Mouse (Mus musculus): Measurements from ENCODE around the gene Dnah8.

Gene Dnah8

DNA sequence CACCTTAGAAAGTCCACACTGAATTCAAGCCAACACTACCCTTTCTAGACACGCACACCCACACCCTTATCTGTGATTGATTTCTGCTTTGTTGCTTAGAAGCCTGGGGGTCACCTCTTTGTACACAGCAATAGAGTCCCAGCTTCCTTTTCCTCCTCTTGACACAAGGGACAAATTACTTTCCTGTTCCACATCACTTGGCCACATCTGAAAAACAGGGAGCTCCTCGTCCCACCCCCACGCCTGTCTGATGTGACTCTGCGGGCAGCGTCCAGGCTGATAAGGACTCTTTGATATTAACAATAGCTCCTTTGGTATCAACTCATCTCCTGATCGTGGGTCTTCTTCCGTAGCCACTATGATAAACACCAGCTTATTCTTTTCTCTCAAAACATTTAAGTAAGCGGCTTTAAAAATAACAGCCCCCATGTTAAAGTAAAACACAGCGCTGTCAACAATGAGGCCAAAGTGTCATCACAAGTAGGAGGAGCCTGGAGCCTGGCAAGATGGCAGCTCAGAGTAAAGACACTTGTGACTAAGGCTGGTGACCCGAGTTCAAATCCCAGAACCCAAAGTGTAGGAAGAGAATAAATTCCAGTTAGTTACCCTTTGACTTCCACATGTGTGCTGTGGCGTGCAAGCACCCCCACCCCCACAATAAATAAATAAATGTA lies 234.6 kb downstream of the Dnah8 start:
- in situ Hi-C loops (cut with MboI; ENCODE audit: low sequenced_read_pairs) = no loop called here

DNA sequence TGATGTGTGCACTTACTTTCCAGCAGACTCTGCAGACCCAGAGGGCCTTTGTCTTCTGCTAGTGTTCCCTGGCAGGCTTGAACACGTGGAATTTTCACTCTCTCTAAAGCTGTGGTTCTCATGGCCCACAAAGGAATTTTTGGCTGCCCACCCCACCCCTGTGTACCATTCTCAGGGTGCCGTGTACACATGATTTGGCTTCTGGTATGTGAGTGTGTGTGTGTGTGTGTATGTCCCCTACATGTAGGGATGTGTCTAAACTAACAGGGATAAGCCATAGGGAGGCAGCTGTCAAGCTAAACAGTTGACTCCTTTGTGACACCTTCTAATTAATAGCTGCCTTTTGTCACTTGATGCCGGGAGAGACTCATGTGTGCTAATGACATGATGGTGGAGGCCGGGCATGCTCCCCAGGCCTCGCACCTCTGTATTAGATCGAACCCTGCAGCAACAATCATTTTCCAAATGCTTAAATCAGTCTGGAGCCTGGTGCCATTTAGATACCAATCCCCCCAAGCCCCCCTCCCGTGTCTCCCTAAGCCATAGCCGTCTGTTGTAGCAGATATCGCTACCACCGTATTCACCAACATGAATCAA lies 235.9 kb downstream of the Dnah8 start:
- in situ Hi-C loops (cut with MboI; ENCODE audit: low sequenced_read_pairs) = no loop called here

DNA sequence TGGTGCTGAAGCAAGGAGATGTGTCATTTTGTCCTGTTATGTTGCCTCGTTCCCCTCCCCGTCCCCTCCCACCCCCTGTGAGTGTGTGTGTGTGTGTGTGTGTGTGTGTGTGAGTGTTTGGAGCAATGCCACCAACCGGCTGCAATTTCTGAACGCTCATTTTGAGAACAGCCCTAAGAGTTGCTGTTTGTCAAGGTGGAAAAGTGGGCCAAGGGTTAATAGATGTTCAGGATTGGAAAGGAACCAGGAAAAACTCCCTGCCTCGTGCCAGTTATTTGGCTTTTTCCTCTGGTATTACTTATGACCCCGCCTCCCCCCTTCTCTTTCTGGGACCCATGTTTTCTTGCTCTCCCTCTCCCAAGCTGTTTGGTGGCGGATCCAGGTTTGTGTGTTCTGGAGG lies 236.5 kb downstream of the Dnah8 start:
- in situ Hi-C loops (cut with MboI; ENCODE audit: low sequenced_read_pairs) = no loop called here

DNA sequence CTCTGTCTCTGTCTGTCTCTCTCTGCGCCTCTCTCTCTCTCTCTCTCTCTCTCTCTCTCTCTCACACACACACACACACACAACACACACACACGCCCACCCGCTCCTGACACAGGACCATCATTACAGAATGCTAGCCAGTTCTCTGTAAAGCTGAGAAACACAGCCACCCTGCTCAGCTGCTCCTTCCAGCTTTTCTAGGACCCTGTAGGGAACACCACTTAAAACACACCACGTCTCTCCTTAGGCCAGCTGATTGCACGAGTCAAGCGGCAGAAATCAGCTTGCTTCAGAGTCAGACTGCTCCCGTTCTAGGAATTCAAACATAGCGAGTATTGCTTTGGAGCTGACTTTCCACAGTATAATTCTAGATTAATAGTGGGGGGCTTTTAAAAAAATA lies 242.1 kb downstream of the Dnah8 start:
- in situ Hi-C loops (cut with MboI; ENCODE audit: low sequenced_read_pairs) = no loop called here

DNA sequence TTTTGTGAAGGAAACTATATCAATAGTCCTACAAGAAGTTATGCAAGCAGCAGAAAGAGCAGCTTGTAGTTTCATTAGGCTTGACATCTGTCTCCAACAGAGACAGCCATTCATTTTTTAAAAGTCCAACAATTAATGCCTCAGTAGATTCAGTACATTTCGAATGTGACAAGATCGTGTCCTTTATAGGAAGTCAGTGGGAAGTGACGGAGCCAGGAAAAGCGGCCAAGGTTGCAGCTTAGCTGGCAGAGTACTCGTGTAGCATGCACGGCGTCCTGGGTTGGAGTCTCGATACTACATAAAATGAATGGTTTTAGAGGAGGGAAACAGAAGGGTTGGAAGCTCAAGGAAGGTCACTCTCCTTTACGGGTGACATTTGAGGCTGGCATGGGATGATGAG lies 242.8 kb downstream of the Dnah8 start:
- in situ Hi-C loops (cut with MboI; ENCODE audit: low sequenced_read_pairs) = no loop called here

DNA sequence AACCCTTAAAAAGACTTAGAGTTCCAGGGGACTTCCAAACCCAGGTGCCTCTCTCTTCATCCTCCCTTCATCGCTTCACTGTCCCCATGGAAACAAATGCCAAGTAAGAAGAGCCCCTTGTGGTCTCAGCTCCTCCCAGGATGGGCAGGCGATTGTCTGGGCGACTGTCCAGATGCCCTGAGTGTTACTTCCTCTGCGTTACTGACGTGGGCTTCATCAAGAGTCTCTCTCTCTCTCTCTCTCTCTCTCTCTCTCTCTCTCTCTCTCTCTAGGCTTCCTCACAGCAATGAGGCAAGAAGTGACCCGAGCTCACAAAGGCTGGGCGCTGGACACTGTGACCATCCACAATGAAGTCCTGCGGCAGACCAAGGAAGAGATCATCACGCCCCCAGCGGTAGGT lies 246.9 kb downstream of the Dnah8 start:
- in situ Hi-C loops (cut with MboI; ENCODE audit: low sequenced_read_pairs) = no loop called here

DNA sequence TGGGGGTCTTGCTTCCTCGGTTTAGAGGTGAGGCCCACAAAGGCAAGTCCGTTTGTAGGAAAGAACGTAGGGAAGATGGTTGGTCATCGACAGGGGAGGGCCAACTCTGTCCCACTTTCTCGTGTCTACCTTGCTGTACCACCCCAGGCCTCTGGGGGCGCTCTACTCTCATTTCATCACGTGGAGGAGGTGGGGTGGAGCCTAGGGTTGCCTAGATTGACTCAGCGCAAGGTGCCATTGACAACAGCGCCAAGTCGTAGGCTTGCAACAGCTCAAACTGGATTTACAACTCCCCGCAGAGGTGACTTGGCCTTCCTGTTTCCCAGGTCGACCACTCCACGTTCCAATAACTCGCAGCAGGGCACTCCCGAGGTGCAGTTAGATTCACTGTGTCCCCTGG lies 250.1 kb downstream of the Dnah8 start:
- in situ Hi-C loops (cut with MboI; ENCODE audit: low sequenced_read_pairs) = no loop called here

DNA sequence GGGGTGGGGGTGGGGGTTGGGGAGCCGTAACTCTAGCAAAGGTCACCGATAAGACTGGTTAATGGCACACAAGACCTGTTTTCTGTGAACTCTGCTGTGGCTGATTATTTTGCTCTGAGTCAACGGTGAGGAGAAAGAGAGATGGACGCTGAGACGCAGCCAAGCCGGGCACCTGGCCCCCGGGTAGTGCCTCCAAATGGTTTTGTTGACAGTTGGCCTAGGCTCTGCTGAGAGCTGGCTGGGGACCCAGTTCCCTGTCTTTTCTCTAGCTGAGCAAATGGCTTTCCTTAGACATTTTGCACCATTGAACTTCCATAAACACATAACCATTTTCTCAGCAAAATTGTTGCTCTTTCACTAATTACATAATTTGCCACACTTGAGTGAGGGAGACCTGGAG lies 253.3 kb downstream of the Dnah8 start:
- in situ Hi-C loops (cut with MboI; ENCODE audit: low sequenced_read_pairs) = no loop called here

DNA sequence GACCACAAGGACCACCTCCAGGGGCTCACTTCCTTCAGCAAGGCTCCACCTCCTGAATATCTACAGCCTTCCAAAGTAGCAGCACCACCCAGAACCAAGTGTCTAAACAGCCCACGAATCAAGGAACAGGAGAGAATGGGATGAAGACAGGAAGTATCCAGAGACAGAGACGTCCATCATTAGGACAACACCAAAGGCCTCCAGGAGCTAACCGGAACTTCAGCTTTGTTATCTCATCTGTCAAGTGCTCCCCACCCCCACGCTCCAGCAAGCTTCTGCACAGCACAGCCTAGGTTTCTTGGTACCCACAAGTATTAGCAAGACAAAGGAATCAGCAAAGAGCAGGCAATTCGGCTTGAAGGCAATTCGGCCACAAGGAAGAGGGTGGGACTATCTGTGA lies 254.5 kb downstream of the Dnah8 start:
- in situ Hi-C loops (cut with MboI; ENCODE audit: low sequenced_read_pairs) = no loop called here

DNA sequence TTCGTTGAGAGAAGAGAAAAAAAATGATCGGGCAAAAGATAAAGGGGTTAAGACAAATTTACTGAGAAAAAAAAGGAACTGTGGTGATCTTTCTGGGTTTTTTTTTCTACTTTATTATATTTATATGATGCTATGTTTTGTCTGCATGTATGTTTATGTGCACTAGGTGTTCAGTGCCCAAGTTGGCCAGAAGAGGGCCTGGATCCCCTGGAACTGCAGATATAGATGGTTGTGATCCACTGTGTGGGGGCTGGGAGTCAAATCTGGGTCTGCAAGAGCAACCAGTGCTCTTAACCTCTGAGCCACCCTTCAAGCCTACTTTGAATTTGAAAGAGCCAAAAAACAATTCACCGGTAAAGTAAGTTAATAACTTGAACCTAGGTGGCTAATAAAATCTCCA lies 256.2 kb downstream of the Dnah8 start:
- in situ Hi-C loops (cut with MboI; ENCODE audit: low sequenced_read_pairs) = no loop called here

DNA sequence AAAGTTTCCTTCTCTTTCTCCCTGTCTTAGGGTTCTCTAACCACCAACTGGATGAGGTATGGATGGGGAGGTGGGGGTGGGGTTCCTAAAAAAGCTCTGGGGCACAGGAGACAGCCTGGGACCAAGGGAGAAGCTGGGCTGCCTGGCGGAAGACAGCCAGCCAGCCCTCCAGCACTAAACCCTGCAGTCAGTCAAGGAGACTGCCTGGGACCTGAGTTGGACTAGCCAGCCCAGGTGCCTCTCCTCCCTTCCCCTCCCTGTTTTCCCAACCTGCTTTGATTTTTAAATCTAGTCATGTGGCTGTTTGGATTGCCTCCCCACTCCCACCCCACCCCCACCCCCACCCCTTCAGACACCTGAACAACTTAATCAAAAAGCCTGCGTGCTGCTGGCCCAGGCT lies 256.8 kb downstream of the Dnah8 start:
- in situ Hi-C loops (cut with MboI; ENCODE audit: low sequenced_read_pairs) = no loop called here

DNA sequence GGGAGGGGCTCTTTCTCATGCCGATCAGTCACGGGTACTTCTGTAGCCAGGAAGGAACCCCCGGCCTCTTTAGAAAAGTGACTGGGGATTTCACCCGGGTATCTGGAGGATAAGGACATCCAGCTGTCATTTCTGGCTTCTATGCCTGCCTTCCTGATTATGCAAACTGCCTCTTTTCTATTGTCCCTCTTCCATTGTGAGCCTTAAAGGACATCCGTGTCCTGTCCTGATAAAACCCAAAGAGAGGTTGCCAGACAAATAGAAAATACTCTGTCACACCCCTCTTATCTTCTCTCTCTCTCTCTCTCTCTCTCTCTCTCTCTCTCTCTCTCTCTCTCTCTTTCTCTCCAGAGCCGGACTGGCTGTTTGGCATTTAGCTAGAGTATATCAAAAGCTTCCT lies 258.1 kb downstream of the Dnah8 start:
- in situ Hi-C loops (cut with MboI; ENCODE audit: low sequenced_read_pairs) = no loop called here

DNA sequence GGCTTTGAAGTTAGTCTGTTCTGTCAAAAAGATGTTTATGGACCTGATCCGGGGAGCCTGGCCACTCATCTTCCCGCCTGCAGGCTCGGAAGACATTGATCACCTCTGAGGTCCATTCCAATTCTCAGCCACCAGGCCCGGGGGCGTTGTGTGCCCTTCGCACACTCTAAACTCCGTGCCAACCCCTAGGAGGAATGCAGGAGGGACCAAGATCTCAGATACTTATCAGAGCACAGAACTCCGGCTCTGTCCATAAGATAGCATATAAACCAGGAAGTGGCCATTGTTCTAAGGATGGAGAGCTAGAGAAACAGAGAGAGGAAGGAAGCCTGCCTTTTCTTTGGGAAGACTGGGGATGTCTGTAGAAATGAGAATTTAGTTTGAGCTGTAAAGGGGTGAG lies 259.4 kb downstream of the Dnah8 start:
- in situ Hi-C loops (cut with MboI; ENCODE audit: low sequenced_read_pairs) = no loop called here

DNA sequence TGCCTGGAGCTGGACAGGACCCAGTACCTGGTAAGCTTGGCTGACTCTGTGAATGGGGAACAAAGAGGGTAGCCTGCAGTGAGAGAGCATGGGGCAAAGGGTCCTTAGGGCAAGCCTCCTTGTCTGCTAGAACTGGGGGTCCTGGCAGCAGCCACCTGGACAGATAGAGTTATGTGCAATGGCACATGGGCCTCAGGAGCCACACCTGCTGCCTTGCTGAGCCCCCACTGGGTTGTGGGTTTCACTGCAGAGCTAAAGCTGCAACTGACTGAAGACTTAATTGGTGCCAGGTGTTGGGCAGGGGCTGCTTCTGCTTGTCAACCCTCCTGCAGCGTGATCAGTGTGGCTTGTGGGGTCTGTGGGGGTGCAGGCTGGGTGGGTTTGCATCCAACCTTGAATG lies 267.9 kb downstream of the Dnah8 start:
- in situ Hi-C loops (cut with MboI; ENCODE audit: low sequenced_read_pairs) = no loop called here

DNA sequence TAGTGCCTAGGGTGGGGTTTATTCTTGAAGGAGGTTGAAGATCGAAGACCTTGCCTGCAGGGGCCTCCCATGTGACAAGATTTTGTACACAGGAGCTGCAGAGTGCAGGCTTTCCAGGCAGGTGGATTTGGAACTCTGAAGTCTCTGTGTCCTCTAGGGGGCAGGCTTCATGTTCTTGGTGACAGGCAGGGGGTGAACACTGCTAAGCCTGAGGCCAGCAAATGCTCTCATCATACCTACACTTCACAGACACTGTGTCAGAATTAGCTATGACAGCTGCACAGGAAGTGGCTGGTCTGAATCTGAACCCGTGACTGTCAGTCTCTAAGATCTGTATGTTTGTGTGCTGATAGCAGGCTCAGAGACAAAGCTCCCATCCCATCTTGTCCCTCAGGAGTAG lies 268.6 kb downstream of the Dnah8 start:
- in situ Hi-C loops (cut with MboI; ENCODE audit: low sequenced_read_pairs) = no loop called here

DNA sequence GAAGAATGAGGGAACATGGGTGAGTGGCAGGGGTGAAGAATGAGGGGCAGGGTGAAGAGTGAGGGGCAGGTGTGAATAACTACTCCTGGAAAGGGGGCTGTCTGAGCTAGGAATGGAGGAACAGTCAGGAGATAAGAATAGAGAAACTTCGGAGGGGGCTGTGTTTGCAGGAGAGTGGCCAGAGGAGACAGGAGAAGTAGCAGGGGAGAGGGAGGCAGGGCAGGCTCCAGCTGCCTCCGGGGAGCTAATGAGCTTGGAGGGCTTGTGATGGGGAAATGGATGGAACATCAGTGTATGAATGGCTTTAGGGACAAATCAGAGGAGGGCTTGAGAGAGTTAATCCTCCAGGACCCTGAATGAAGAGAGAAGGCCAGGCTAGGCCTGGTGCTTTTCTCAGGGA lies 272.9 kb downstream of the Dnah8 start:
- in situ Hi-C loops (cut with MboI; ENCODE audit: low sequenced_read_pairs) = no loop called here

DNA sequence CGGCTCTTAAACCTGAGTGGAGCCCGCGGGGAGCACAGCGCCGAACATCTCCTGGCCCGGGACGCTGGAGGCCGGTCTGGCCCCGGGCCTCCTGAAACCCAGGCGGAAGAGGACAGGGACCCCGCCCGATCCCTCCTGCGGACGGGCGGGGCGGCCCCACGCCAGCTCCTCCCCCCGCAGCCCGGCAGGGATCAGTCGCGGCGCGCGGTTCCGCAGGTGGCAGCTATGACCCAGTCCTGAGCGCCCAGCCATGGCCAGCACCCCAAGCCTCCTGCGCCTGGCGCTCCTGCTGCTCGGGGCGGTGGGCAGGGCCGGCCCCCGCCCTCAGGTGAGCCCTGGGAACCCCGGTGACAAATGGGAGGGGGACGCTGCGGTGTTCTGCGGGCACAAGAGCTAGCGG lies 277.5 kb downstream of the Dnah8 start, which contains the start of gene Glp1r:
TSS of gene Glp1r (plus strand) at position 191 of the 400 bp plus-strand sequence.
- in situ Hi-C loops (cut with MboI; ENCODE audit: low sequenced_read_pairs) = no loop called here

DNA sequence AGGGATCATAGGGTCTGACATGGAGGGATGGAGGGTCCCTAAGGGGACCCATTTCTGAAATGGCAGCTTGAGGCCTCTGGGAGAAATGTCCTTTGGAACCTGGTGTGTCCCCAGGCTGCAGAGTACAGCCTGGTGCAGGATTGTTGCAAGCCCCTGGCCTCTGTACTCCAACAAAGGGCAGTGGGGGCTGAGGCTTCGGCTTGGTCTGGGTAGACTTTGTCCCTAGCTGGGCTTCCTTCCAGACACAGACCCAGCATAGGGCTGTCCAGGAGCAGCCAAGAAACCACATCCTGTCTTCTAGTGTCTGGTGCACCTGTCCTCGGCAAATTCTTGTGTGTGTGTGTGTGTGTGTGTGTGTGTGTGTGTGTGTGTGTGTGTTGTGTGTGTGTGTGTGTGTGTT lies 279.9 kb downstream of the Dnah8 start:
- in situ Hi-C loops (cut with MboI; ENCODE audit: low sequenced_read_pairs) = no loop called here

DNA sequence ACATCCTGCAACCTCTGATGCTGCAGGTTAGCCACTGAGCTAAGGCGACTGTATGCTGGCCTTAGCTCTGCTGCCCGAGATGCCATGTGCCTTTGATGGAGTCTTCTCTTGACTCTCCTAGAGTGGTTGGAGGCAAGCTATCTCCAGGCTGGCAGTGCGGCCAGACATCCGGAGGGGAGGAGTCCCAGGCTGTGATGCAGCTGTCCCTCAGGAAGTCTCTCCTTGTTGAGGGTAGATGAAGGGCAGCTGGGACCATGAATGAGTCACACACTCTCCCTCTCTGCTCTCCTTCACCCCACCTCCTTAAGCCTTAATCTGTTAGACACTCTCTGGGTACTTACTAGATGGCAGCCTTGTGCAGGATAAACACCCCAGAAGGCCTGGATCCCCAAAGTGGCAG lies 283.4 kb downstream of the Dnah8 start:
- in situ Hi-C loops (cut with MboI; ENCODE audit: low sequenced_read_pairs) = no loop called here

DNA sequence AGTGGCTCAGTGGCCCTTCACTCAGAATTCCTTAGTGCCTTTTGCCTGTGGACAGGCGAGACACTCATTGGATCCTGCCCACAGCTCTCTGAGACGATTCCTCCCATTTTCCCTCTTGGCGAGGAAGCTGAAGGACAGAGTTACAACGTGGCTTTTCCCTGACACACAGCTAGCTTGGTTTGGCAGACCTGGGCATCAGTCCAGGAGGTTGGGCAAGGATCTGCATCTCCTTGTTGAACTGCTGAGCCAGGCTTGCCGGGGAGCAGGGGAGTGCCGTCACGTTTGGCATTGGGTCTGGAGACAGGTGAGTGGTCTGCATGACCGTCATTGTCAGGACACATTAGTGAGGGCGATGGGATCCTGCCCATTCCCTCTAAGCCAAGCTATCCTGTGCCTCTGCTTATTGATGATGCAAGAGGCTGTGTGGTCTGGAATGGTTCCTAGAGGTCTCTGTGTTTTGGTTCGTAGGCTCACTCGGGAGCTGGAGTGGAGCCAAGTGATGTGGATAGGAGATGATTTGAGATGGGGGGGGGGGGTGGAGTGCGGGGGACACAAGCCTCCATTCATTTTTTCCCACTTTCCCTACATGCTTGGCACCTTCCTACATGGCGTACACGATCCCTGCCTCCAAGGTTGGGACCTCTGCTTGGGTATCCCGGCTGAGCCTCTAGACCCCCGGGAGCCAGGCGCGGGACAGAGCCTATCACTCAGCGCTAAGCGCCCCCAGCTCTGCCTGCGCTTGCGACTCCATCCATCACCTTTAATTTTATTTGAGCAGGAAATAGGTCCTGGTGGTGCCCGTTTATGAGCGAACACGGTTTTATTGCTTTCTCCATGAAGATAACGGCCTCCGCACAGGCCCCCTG lies 286.9 kb downstream of the Dnah8 start:
- in situ Hi-C loops (cut with MboI; ENCODE audit: low sequenced_read_pairs) = no loop called here

DNA sequence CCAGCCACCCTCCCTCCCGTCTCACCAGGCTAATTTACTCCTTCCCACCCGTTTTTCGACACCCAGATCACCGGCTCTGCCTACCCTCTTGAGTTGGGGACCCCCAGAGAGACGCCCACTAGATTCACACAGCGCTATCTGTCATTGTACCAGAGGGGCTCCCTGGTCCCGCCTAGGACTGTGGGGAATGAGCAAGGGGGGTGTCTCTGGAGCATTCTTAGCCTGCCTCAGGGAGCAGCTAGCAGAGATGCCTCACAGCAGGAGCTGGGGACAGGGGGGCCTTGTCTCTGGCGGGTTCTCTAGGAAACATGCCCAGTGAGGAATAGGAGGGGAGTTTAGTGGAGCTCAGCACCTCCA lies 287.6 kb downstream of the Dnah8 start:
- in situ Hi-C loops (cut with MboI; ENCODE audit: low sequenced_read_pairs) = no loop called here

DNA sequence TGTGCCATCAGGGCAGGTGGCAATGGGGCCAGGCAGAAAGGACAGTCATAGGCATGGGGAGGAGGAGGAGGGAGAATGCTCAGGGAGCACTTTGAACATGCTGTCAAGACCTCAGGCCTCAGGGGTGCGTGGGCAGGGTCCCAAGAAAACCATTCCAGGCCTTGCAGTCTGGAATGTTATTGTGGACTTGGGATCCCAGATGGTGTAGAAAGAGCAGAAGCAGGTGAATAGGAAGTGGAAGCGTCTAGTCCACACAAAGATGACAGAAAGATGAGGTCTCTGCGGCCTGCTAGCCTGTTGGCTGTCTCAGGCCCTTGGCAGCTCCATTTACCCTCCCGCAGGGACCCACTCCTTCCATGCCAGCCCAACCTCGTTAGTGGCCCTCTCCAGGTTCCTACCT lies 288.4 kb downstream of the Dnah8 start:
- in situ Hi-C loops (cut with MboI; ENCODE audit: low sequenced_read_pairs) = no loop called here

All from CH12F3 (cell line).